Mouse (Mus musculus) CH12.LX (cell line): Measurements from ENCODE around the gene Prrc2b. TPM values are rescaled to one million over a fixed set of nuclear protein-coding genes. Genes with fewer than 3 reads are reported as not detected.
A peak's percentile ranks its signal among the peaks of the same experiment; 100 is the strongest.

Source experiments
- DNase-seq: peaks from one replicate; pipeline ENCODE4 v3.0.0-alpha.2; 2013; ENCODE audit errors: extremely low read depth
- H3K27ac ChIP-seq: 2 replicates; pipeline ENCODE4 v1.5.1; 2012; ENCODE audit warnings: low read depth, mild to moderate bottlenecking, control low read depth, moderate library complexity; ENCODE audit not compliant: insufficient read depth
- H3K27me3 ChIP-seq: replicated peaks from 2 replicates; pipeline ENCODE3; 2012; ENCODE audit warnings: inconsistent platforms
- H3K36me3 ChIP-seq, 2 experiments: replicated peaks in 1 of 2; 2 replicates each; pipeline versions ENCODE3 to v1.6.1; 2012; ENCODE audit warnings: inconsistent platforms in 1 of 2, low read length in 1 of 2, mild to moderate bottlenecking in 1 of 2, mixed read lengths in 1 of 2, moderate library complexity in 1 of 2; ENCODE audit not compliant: control insufficient read depth in 1 of 2, insufficient read depth in 1 of 2
- H3K4me1 ChIP-seq, 2 experiments: 2 replicates each; pipeline ENCODE4 v1.6.1; 2012; ENCODE audit warnings: inconsistent platforms in 1 of 2, moderate library complexity in 1 of 2; ENCODE audit not compliant: insufficient read depth in 2 of 2, control insufficient read depth in 1 of 2
- H3K4me2 ChIP-seq: 2 replicates; pipeline ENCODE4 v1.6.1; 2012; ENCODE audit warnings: low read depth, mild to moderate bottlenecking, control low read depth; ENCODE audit not compliant: poor library complexity, insufficient read depth, severe bottlenecking
- H3K4me3 ChIP-seq, 3 experiments: fragments of 150-350 bp in 1 of 3; sonication (generic) in 1 of 3; replicated peaks in 1 of 3; 2 replicates each; pipeline versions ENCODE3 to v1.5.1; 2011 to 2012; ENCODE audit warnings: low read depth in 2 of 3, low read length in 2 of 3, mild to moderate bottlenecking in 2 of 3, moderate library complexity in 2 of 3, control low read depth in 1 of 3, improper control_type of control experiment in 1 of 3, inconsistent platforms in 1 of 3, mixed read lengths in 1 of 3; ENCODE audit not compliant: poor library complexity in 1 of 3
- H3K79me2 ChIP-seq: replicated peaks from 2 replicates; pipeline ENCODE4 v1.6.1; 2012; ENCODE audit warnings: mild to moderate bottlenecking, moderate library complexity; ENCODE audit not compliant: control insufficient read depth, poor library complexity, insufficient read depth, severe bottlenecking; ENCODE audit errors: extremely low read depth
- H3K9ac ChIP-seq: 2 replicates; pipeline ENCODE4 v1.6.1; 2012; ENCODE audit warnings: low read depth, mild to moderate bottlenecking, control low read depth, moderate library complexity; ENCODE audit not compliant: insufficient read depth
- H3K9me3 ChIP-seq: replicated peaks from 2 replicates; pipeline ENCODE3; 2012; ENCODE audit warnings: low read length, inconsistent platforms, mixed read lengths
- BHLHE40 ChIP-seq: IDR thresholded peaks from 2 replicates; pipeline ENCODE4 v1.6.1; 2011; ENCODE audit warnings: mild to moderate bottlenecking, low read depth, low read length, improper control_type of control experiment
- CHD1 ChIP-seq: IDR thresholded peaks from 2 replicates; pipeline ENCODE4 v1.6.1; 2012; ENCODE audit warnings: low read depth, low read length, improper control_type of control experiment, inconsistent platforms
- CHD2 ChIP-seq: IDR thresholded peaks from 2 replicates; pipeline ENCODE4 v1.6.1; 2011; ENCODE audit warnings: low read length, improper control_type of control experiment
- CTCF ChIP-seq, 2 experiments: IDR thresholded peaks in 1 of 2; conservative IDR thresholded peaks in 1 of 2; 2 replicates each; pipeline ENCODE4 v1.5.1; 2011 to 2012; ENCODE audit warnings: low read depth in 2 of 2, low read length in 2 of 2, improper control_type of control experiment in 1 of 2, inconsistent platforms in 1 of 2, mild to moderate bottlenecking in 1 of 2, moderate library complexity in 1 of 2
- ELF1 ChIP-seq: IDR thresholded peaks from 2 replicates; pipeline ENCODE4 v1.6.1; 2014; ENCODE audit warnings: low read depth, mild to moderate bottlenecking, inconsistent platforms, low read length, improper control_type of control experiment
- ETS1 ChIP-seq: conservative IDR thresholded peaks from 2 replicates; pipeline ENCODE4 v1.6.1; 2012; ENCODE audit warnings: low read depth, mild to moderate bottlenecking, inconsistent platforms, low read length, improper control_type of control experiment, moderate library complexity
- GABPA ChIP-seq: IDR thresholded peaks from 2 replicates; pipeline ENCODE4 v1.6.1; 2012; ENCODE audit warnings: low read depth, low read length, improper control_type of control experiment, inconsistent platforms; ENCODE audit not compliant: insufficient replicate concordance
- IRF4 ChIP-seq: IDR thresholded peaks from 2 replicates; pipeline ENCODE4 v1.6.1; 2014; ENCODE audit warnings: low read depth, mild to moderate bottlenecking, inconsistent platforms, low read length, improper control_type of control experiment
- JUND ChIP-seq: conservative IDR thresholded peaks from 2 replicates; pipeline ENCODE4 v1.6.1; 2011; ENCODE audit warnings: low read depth, low read length, improper control_type of control experiment
- KAT2A ChIP-seq: IDR thresholded peaks from 2 replicates; pipeline ENCODE4 v1.6.1; 2012; ENCODE audit warnings: low read length, improper control_type of control experiment, inconsistent platforms; ENCODE audit not compliant: insufficient replicate concordance
- MAX ChIP-seq: IDR thresholded peaks from 2 replicates; pipeline ENCODE4 v1.6.1; 2011; ENCODE audit warnings: low read length, improper control_type of control experiment
- MAZ ChIP-seq: IDR thresholded peaks from 2 replicates; pipeline ENCODE4 v1.6.1; 2012; ENCODE audit warnings: low read depth, mild to moderate bottlenecking, inconsistent platforms, low read length, improper control_type of control experiment, moderate library complexity
- MEF2A ChIP-seq: IDR thresholded peaks from 2 replicates; pipeline ENCODE4 v1.6.1; 2014; ENCODE audit warnings: low read depth, mild to moderate bottlenecking, inconsistent platforms, low read length, improper control_type of control experiment, borderline replicate concordance
- MXI1 ChIP-seq: IDR thresholded peaks from 2 replicates; pipeline ENCODE4 v1.6.1; 2011; ENCODE audit warnings: mild to moderate bottlenecking, low read depth, low read length, improper control_type of control experiment
- NELFE ChIP-seq: IDR thresholded peaks from 2 replicates; pipeline ENCODE4 v1.6.1; 2011; ENCODE audit warnings: low read depth, low read length, improper control_type of control experiment
- PAX5 ChIP-seq: IDR thresholded peaks from 2 replicates; pipeline ENCODE4 v1.6.1; 2012; ENCODE audit warnings: low read length, inconsistent platforms, mixed read lengths
- POLR2AphosphoS2 ChIP-seq: IDR thresholded peaks from 2 replicates; pipeline ENCODE4 v1.6.1; 2011; ENCODE audit warnings: low read depth, low read length, improper control_type of control experiment
- RAD21 ChIP-seq: IDR thresholded peaks from 2 replicates; pipeline ENCODE4 v1.6.1; 2011; ENCODE audit warnings: low read depth, mild to moderate bottlenecking, low read length, improper control_type of control experiment, moderate library complexity
- RCOR1 ChIP-seq: conservative IDR thresholded peaks from 2 replicates; pipeline ENCODE4 v1.6.1; 2012; ENCODE audit warnings: low read depth, mild to moderate bottlenecking, inconsistent platforms, low read length, improper control_type of control experiment
- SIN3A ChIP-seq: IDR thresholded peaks from 2 replicates; pipeline ENCODE4 v1.6.1; 2012; ENCODE audit warnings: low read length, improper control_type of control experiment, inconsistent platforms
- SMC3 ChIP-seq: IDR thresholded peaks from 2 replicates; pipeline ENCODE4 v1.6.1; 2011; ENCODE audit warnings: low read depth, low read length, improper control_type of control experiment
- TCF12 ChIP-seq: IDR thresholded peaks from 2 replicates; pipeline ENCODE4 v1.6.1; 2014; ENCODE audit warnings: low read depth, mild to moderate bottlenecking, inconsistent platforms, low read length, improper control_type of control experiment
- UBTF ChIP-seq: IDR thresholded peaks from 2 replicates; pipeline ENCODE4 v1.6.1; 2012; ENCODE audit warnings: low read depth, mild to moderate bottlenecking, inconsistent platforms, low read length, improper control_type of control experiment, moderate library complexity
- USF1 ChIP-seq: IDR thresholded peaks from 2 replicates; pipeline ENCODE4 v1.6.1; 2014; ENCODE audit warnings: low read depth, mild to moderate bottlenecking, inconsistent platforms, low read length, improper control_type of control experiment
- ZC3H11A ChIP-seq: IDR thresholded peaks from 2 replicates; pipeline ENCODE4 v1.6.1; 2012; ENCODE audit warnings: low read depth, mild to moderate bottlenecking, inconsistent platforms, low read length, improper control_type of control experiment
- ZKSCAN1 ChIP-seq: IDR thresholded peaks from 2 replicates; pipeline ENCODE4 v1.6.1; 2012; ENCODE audit warnings: low read depth, inconsistent platforms, low read length, improper control_type of control experiment, borderline replicate concordance
- ZMIZ1 ChIP-seq: IDR thresholded peaks from 2 replicates; pipeline ENCODE4 v1.6.1; 2012; ENCODE audit warnings: low read depth, mild to moderate bottlenecking, inconsistent platforms, low read length, improper control_type of control experiment
- ZNF384 ChIP-seq: IDR thresholded peaks from 2 replicates; pipeline ENCODE4 v1.6.1; 2012; ENCODE audit warnings: low read depth, low read length, improper control_type of control experiment, inconsistent platforms
- dilution Hi-C: fragments of 300-500 bp; cut with MboI; formaldehyde crosslinking; loops from 2 replicates; pipeline ENCODE4 v1.14.3; 2020; ENCODE audit warnings: low sequenced_read_pairs; ENCODE audit not compliant: extremely low pct_unique_long_range_greater_than_20kb, extremely low pct_ligation_motif_present
- in situ Hi-C: fragments of 300-500 bp; cut with MboI; formaldehyde crosslinking; loops from 3 replicates; pipeline ENCODE4 v1.14.3; 2019; ENCODE audit warnings: low sequenced_read_pairs, low pct_ligation_motif_present, low pct_unique_long_range_greater_than_20kb, mixed read lengths
- polyA plus RNA-seq: library from polyadenylated mRNA; unstranded; fragments of >175 nt; gene quantifications from 2 replicates; pipeline ENCODE4 v1.2.1, GENCODE M21; 2012; ENCODE audit warnings: low read depth; ENCODE audit not compliant: insufficient read length
- total RNA-seq, 2 experiments: library from RNA; depleted of rRNA; stranded (reverse); fragments of 300-350 nt in 1 of 2; fragments of >200 nt in 1 of 2; gene quantifications; 2 replicates each; pipeline ENCODE4 v1.2.3; 2012 to 2014

Gene Prrc2b
- total and polyA plus RNA-seq, 3 experiments, result 7.6 to 59.9 (median 42.2) TPM

- DNase-seq, result no peak
Measured at GRCm38 (mm10) chr2:32129383-32130074, 21.4 kb upstream of the Prrc2b start.

GRCm38 (mm10) chr2:32130435-32130834, 20.4 kb upstream of the Prrc2b start:
- in situ Hi-C loops, result loop anchor here (5.0 to 25.0 kb wide), 4 partner anchors 154 to 432 kb away; partner anchors contain the start of genes Dpm2, Golga2, Pip5kl1 and Swi5
- TF ChIP-seq ZMIZ1 (no peak), KAT2A (no peak), BHLHE40 (no peak), ETS1 (no peak), MAZ (no peak), ZKSCAN1 (no peak), SMC3 (peak; percentile 85), ZC3H11A (peak; percentile 6; the same call in 1 of the 2 replicates), USF1 (no peak), ZNF384 (no peak), RAD21 (peak; percentile 73), MXI1 (no peak), CHD2 (no peak), GABPA (no peak), PAX5 (no peak), UBTF (no peak), MEF2A (no peak), SIN3A (no peak), RCOR1 (no peak), CTCF (conservative IDR thresholded peaks at IDR 0.05 in 1 of 2, IDR thresholded peaks at IDR 0.05 in 1 of 2; ENCODE audit: low read depth in 2 of 2, low read length in 2 of 2) (peak; percentile 86 to 88), CHD1 (no peak), TCF12 (no peak), IRF4 (no peak)
- no peak overlapping the region for H3K4me3 ChIP-seq

More at GRCm38 (mm10) chr2:32129383-32130074, 21.4 kb upstream of the Prrc2b start:
- H3K4me1 ChIP-seq, result peaks cover 0 to 40% of the 10 kb centered on the region in 2 experiments; a peak in 3 of 4 replicates
- H3K9me3 ChIP-seq, result no peaks in the 10 kb centered on the region
- H3K4me3 ChIP-seq, result no peak overlapping the region
- H3K9ac ChIP-seq, result no peak overlapping the region
- no peak overlapping the region for H3K27ac ChIP-seq
- H3K4me2 ChIP-seq, result no peak overlapping the region
- dilution Hi-C loops, result no loop called here
- H3K79me2 ChIP-seq, result no peaks in the 10 kb centered on the region
- H3K27me3 ChIP-seq, result peaks cover 6% of the 10 kb centered on the region
- in situ Hi-C loops, result loop anchor here (5.0 to 25.0 kb wide), 4 partner anchors 155 to 433 kb away; partner anchors contain the start of genes Dpm2, Golga2, Pip5kl1 and Swi5
- no peak for TF ChIP-seq RCOR1
- no peak for TF ChIP-seq POLR2AphosphoS2
- no peak for TF ChIP-seq RAD21
- TF ChIP-seq GABPA, result no peak
- TF ChIP-seq BHLHE40, result no peak
- TF ChIP-seq ELF1, result no peak
- no peak for TF ChIP-seq NELFE
- TF ChIP-seq MAX, result no peak
- no peak for TF ChIP-seq MAZ
- TF ChIP-seq MEF2A, result no peak
- TF ChIP-seq JUND, result no peak
- no peaks in the 10 kb centered on the region for H3K36me3 ChIP-seq

More at GRCm38 (mm10) chr2:32130435-32130834, 20.4 kb upstream of the Prrc2b start:
- no peaks in the 10 kb centered on the region for H3K79me2 ChIP-seq
- no peak overlapping the region for H3K27ac ChIP-seq
- no peaks in the 10 kb centered on the region for H3K36me3 ChIP-seq
- peak overlapping the region; percentile 64 for H3K4me2 ChIP-seq
- peaks cover 0 to 40% of the 10 kb centered on the region in 2 experiments; a peak in 3 of 4 replicates for H3K4me1 ChIP-seq
- peaks cover 6% of the 10 kb centered on the region for H3K27me3 ChIP-seq
- dilution Hi-C loops, result no loop called here
- H3K9ac ChIP-seq, result peak overlapping the region; percentile 32; the same call in 1 of the 2 replicates
- H3K9me3 ChIP-seq, result no peaks in the 10 kb centered on the region
- peak; percentile 66 for DNase-seq
